Mouse (Mus musculus): ENCODE data around the gene Eid1. TPM values are rescaled to one million over a fixed set of nuclear protein-coding genes. Genes with fewer than 3 reads are reported as not detected.
A peak's percentile ranks its signal among the peaks of the same experiment; 100 is the strongest.

Gene Eid1
- polyA plus RNA-seq (2014; fragmentation: Nextera tagmentation; extraction: Ambion mirVana) = 155 and 160 TPM in 2 replicates

- no peaks in the 10 kb centered on the region for H3K36me3 ChIP-seq (ENCODE audit: control insufficient read depth, insufficient read depth, low read length)
- DNase-seq (ENCODE audit: low spot score) = peak; percentile 93
- WGBS = under 1% methylated on average over 70 of the region's 79 CpGs
Observed at GRCm38 (mm10) chr2:125672957-125673631, at the start of gene Eid1. Gene Eid1, plus strand, starts transcription at chr2:125673095.

DNA sequence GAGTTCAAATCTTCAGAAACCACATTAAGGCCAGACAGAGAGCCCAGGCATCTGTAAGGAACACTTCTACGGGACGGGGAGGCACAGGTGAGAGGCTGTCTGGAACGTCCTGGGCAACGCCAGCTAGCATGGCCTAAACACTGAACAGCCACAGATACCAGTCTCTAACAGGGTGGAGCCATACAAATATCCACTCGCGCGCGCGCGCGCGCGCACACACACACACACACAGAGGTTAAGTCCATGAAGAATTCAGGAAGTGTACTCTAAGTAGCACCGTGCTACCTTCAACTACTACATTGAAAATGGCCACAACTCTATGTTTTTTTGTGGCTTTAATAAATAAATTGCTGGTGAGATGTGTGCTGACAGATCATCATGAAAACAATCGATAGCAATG lies 49.7 kb upstream of the Eid1 start:
- Histone ChIP-seq H3K27ac (ENCODE audit: low read depth) (no peak overlapping the region), H3K4me2 (ENCODE audit: low read length) (peak overlapping the region; percentile 71), H3K4me3 (ENCODE audit: low read depth, low read length) (no peak overlapping the region)

More at GRCm38 (mm10) chr2:125672957-125673631, at the start of gene Eid1:
- H3K9me3 ChIP-seq (ENCODE audit: control insufficient read depth, low read length) = no peaks in the 10 kb centered on the region
- peak within 1 kb of the TSS; percentile 88 for H3K4me3 ChIP-seq (ENCODE audit: low read depth, low read length)
- H3K4me1 ChIP-seq (replicated peaks; ENCODE audit: control insufficient read depth, insufficient read depth, low read length) = peaks cover 8% of the 10 kb centered on the region
- ATAC-seq (replicated peaks; ENCODE audit: low FRiP score, low TSS enrichment, low read depth) = peak; percentile 91
- peak within 1 kb of the TSS; percentile 88 for H3K4me2 ChIP-seq (ENCODE audit: low read length)
- peak within 1 kb of the TSS; percentile 93 for H3K27ac ChIP-seq (ENCODE audit: low read depth)
- peak within 1 kb of the TSS; percentile 86 for H3K9ac ChIP-seq (ENCODE audit: low read length)
- no peaks in the 10 kb centered on the region for H3K27me3 ChIP-seq (replicated peaks; ENCODE audit: control insufficient read depth, insufficient read depth, low read length)

DNA sequence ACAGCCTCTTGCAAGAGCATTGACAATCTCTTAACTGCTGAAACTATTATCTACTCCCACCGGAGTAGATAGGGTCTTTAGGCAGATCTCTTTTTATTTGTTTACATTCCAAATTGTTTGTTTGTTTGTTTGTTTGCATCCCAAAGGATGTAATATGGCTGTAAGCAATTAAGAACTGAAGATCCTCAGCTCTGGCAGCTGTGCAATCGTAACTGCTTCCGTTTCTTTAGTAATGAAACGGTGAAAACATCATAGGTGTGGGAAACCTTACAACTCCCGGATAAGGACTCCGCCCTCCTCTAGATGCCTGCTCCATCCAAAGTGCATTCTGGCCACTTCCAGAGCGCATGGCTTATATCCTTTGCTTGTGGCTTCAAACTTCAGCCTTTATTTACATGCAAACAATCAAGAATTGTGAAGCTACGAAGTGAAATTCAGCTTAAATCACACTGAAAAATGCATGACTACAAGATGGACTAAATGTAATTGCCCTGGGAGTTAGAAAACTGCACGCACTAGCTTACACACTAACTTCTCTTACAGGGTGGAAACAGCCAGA lies 48.7 kb upstream of the Eid1 start:
- no peaks in the 10 kb centered on the region for H3K27me3 ChIP-seq (replicated peaks; ENCODE audit: control insufficient read depth, insufficient read depth, low read length)
- DNase-seq (ENCODE audit: low spot score) (no peak), ATAC-seq (replicated peaks; ENCODE audit: low FRiP score, low TSS enrichment, low read depth) (no peak; the same call in 1 of the 2 replicates)
- peak overlapping the region; percentile 27; the same call in 1 of the 2 replicates for H3K27ac ChIP-seq (ENCODE audit: low read depth)
- peak overlapping the region; percentile 78 for H3K9ac ChIP-seq (ENCODE audit: low read length)
- no peaks in the 10 kb centered on the region for H3K9me3 ChIP-seq (ENCODE audit: control insufficient read depth, low read length)
- peak overlapping the region; percentile 71 for H3K4me2 ChIP-seq (ENCODE audit: low read length)
- peak overlapping the region; percentile 92 for H3K4me3 ChIP-seq (ENCODE audit: low read depth, low read length)
- H3K4me1 ChIP-seq (replicated peaks; ENCODE audit: control insufficient read depth, insufficient read depth, low read length) = peaks cover 10% of the 10 kb centered on the region; the same call in 1 of the 2 replicates
- 8% methylated on average over 9 of the region's 9 CpGs for WGBS
- H3K36me3 ChIP-seq (ENCODE audit: control insufficient read depth, insufficient read depth, low read length) = peaks cover 12% of the 10 kb centered on the region

More for the DNA sequence above, 49.7 kb upstream of the Eid1 start:
- DNase-seq (ENCODE audit: low spot score) = no peak
- peaks cover 19% of the 10 kb centered on the region for H3K36me3 ChIP-seq (ENCODE audit: control insufficient read depth, insufficient read depth, low read length)
- no peak for ATAC-seq (replicated peaks; ENCODE audit: low FRiP score, low TSS enrichment, low read depth)
- no peaks in the 10 kb centered on the region for H3K27me3 ChIP-seq (replicated peaks; ENCODE audit: control insufficient read depth, insufficient read depth, low read length)
- peaks cover 10% of the 10 kb centered on the region; the same call in 1 of the 2 replicates for H3K4me1 ChIP-seq (replicated peaks; ENCODE audit: control insufficient read depth, insufficient read depth, low read length)
- no peaks in the 10 kb centered on the region for H3K9me3 ChIP-seq (ENCODE audit: control insufficient read depth, low read length)
- 93% methylated on average over 15 of the region's 15 CpGs for WGBS
- H3K9ac ChIP-seq (ENCODE audit: low read length) = no peak overlapping the region

DNA sequence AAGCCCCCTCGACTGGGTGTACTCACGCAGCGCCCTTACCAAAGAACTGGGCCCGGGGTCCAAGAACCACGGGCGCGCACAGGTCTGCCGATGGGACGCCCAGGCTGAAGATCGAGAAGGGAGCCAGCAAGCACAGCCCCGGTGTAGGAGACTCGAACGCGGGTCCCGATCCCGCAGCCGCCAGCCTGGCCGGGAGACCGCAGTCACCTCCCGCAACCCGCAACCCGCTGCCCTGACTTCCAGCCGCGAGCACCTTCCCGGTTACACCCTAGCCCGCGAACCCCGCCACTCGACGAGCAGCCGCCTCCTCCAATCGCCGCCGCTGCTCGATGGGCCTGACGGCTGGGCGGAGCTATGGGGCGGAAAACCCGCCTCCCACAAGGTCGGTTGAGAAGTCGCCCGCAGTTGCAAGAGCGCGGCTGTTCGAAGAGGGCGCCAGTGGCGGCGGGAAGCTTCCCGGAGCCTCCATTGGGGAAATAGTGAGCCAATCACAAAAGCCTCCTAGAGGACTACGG lies 48.0 kb upstream of the Eid1 start, which contains the start of gene Cep152:
Cep152 (minus strand) TSS at position 277 of the 515 bp plus-strand sequence.
- peaks cover 5% of the 10 kb centered on the region for H3K36me3 ChIP-seq (ENCODE audit: control insufficient read depth, insufficient read depth, low read length)
- H3K9ac ChIP-seq (ENCODE audit: low read length) = peak within 1 kb of the TSS; percentile 78
- peak within 1 kb of the TSS; percentile 27; the same call in 1 of the 2 replicates for H3K27ac ChIP-seq (ENCODE audit: low read depth)
- ATAC-seq (replicated peaks; ENCODE audit: low FRiP score, low TSS enrichment, low read depth) (peak; percentile 99), DNase-seq (ENCODE audit: low spot score) (peak; percentile 97)
- peak within 1 kb of the TSS; percentile 92 for H3K4me3 ChIP-seq (ENCODE audit: low read depth, low read length)
- WGBS = under 1% methylated on average over 50 of the region's 50 CpGs
- H3K4me2 ChIP-seq (ENCODE audit: low read length) = peak within 1 kb of the TSS; percentile 71
- peaks cover 10% of the 10 kb centered on the region; the same call in 1 of the 2 replicates for H3K4me1 ChIP-seq (replicated peaks; ENCODE audit: control insufficient read depth, insufficient read depth, low read length)
- no peaks in the 10 kb centered on the region for H3K27me3 ChIP-seq (replicated peaks; ENCODE audit: control insufficient read depth, insufficient read depth, low read length)
- no peaks in the 10 kb centered on the region for H3K9me3 ChIP-seq (ENCODE audit: control insufficient read depth, low read length)

- H3K27ac ChIP-seq (ENCODE audit: low read depth) = no peak overlapping the region
- DNase-seq (ENCODE audit: low spot score) (no peak), ATAC-seq (replicated peaks; ENCODE audit: low FRiP score, low TSS enrichment, low read depth) (no peak)
- H3K27me3 ChIP-seq (replicated peaks; ENCODE audit: control insufficient read depth, insufficient read depth, low read length) = no peaks in the 10 kb centered on the region
- 87% methylated on average over 4 of the region's 4 CpGs for WGBS
- H3K4me3 ChIP-seq (ENCODE audit: low read depth, low read length) = no peak overlapping the region
- no peaks in the 10 kb centered on the region for H3K9me3 ChIP-seq (ENCODE audit: control insufficient read depth, low read length)
- no peaks in the 10 kb centered on the region for H3K36me3 ChIP-seq (ENCODE audit: control insufficient read depth, insufficient read depth, low read length)
- H3K4me1 ChIP-seq (replicated peaks; ENCODE audit: control insufficient read depth, insufficient read depth, low read length) = peaks cover 10% of the 10 kb centered on the region; the same call in 1 of the 2 replicates
- no peak overlapping the region for H3K9ac ChIP-seq (ENCODE audit: low read length)
- H3K4me2 ChIP-seq (ENCODE audit: low read length) = no peak overlapping the region
Observed at GRCm38 (mm10) chr2:125626536-125626935, 46.4 kb upstream of the Eid1 start.

GRCm38 (mm10) chr2:125628487-125628886 lies 44.4 kb upstream of the Eid1 start:
- DNase-seq (ENCODE audit: low spot score) = no peak
- no peak for ATAC-seq (replicated peaks; ENCODE audit: low FRiP score, low TSS enrichment, low read depth)
- WGBS = 79% methylated on average over 6 of the region's 6 CpGs

DNA sequence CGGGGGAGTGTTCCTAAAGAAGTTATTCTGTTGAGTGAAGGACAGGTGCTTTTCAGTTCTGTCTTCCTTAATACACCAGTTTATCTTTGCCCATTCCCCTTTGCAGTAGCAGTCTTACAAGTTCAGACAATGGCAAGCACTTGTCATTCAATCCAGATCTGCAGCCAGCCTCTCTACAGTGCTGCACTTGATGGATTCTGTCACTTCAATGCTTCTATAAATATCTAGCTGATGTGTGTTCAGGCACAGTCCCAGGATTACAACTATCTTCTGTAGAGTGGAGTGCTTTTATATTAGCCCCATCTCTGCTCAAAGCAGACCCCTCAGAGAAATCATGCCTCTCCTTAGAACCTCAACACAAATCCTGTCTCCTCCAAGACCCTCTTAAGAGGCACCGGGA lies 42.9 kb upstream of the Eid1 start:
- WGBS = 93% methylated on average over 2 of the region's 2 CpGs

More at GRCm38 (mm10) chr2:125628487-125628886, 44.4 kb upstream of the Eid1 start:
- no peaks in the 10 kb centered on the region for H3K36me3 ChIP-seq (ENCODE audit: control insufficient read depth, insufficient read depth, low read length)
- H3K27ac ChIP-seq (ENCODE audit: low read depth) = no peak overlapping the region
- no peaks in the 10 kb centered on the region for H3K9me3 ChIP-seq (ENCODE audit: control insufficient read depth, low read length)
- H3K4me2 ChIP-seq (ENCODE audit: low read length) = no peak overlapping the region
- H3K4me3 ChIP-seq (ENCODE audit: low read depth, low read length) = no peak overlapping the region
- no peak overlapping the region for H3K9ac ChIP-seq (ENCODE audit: low read length)
- H3K27me3 ChIP-seq (replicated peaks; ENCODE audit: control insufficient read depth, insufficient read depth, low read length) = no peaks in the 10 kb centered on the region
- H3K4me1 ChIP-seq (replicated peaks; ENCODE audit: control insufficient read depth, insufficient read depth, low read length) = peaks cover 5% of the 10 kb centered on the region; the same call in 1 of the 2 replicates

DNA sequence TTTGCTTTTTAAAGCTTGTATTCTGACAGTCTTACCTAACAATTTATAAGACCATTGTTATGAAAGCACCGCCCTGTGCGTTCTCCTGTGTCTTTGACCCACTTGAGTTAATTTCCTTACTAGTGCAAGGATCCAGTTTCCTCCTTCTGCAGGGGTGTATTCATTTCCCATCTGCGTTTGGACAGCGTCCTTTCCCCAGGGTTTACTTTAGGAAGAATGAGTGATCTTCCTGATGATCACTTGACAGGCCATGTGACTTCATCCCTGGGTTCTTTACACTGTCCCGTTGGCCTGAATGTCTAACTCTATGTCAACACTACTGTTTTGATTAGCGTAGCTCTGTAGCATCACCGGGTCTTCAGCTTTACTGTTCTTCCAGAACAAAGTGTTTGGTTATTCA lies 35.6 kb upstream of the Eid1 start:
- no peak overlapping the region for H3K4me2 ChIP-seq (ENCODE audit: low read length)
- H3K27ac ChIP-seq (ENCODE audit: low read depth) = no peak overlapping the region
- H3K9me3 ChIP-seq (ENCODE audit: control insufficient read depth, low read length) = no peaks in the 10 kb centered on the region
- no peak overlapping the region for H3K9ac ChIP-seq (ENCODE audit: low read length)
- 64% methylated on average over 7 of the region's 7 CpGs for WGBS
- H3K36me3 ChIP-seq (ENCODE audit: control insufficient read depth, insufficient read depth, low read length) = no peaks in the 10 kb centered on the region
- no peak for ATAC-seq (replicated peaks; ENCODE audit: low FRiP score, low TSS enrichment, low read depth)
- no peak overlapping the region for H3K4me3 ChIP-seq (ENCODE audit: low read depth, low read length)
- H3K4me1 ChIP-seq (replicated peaks; ENCODE audit: control insufficient read depth, insufficient read depth, low read length) = no peaks in the 10 kb centered on the region
- DNase-seq (ENCODE audit: low spot score) = no peak
- no peaks in the 10 kb centered on the region for H3K27me3 ChIP-seq (replicated peaks; ENCODE audit: control insufficient read depth, insufficient read depth, low read length)

More for the DNA sequence above, 42.9 kb upstream of the Eid1 start:
- DNase-seq (ENCODE audit: low spot score) (no peak), ATAC-seq (replicated peaks; ENCODE audit: low FRiP score, low TSS enrichment, low read depth) (no peak)
- H3K9me3 ChIP-seq (ENCODE audit: control insufficient read depth, low read length) = no peaks in the 10 kb centered on the region
- H3K9ac ChIP-seq (ENCODE audit: low read length) = no peak overlapping the region
- no peak overlapping the region for H3K4me2 ChIP-seq (ENCODE audit: low read length)
- H3K36me3 ChIP-seq (ENCODE audit: control insufficient read depth, insufficient read depth, low read length) = no peaks in the 10 kb centered on the region
- H3K27me3 ChIP-seq (replicated peaks; ENCODE audit: control insufficient read depth, insufficient read depth, low read length) = no peaks in the 10 kb centered on the region
- no peak overlapping the region for H3K27ac ChIP-seq (ENCODE audit: low read depth)
- no peaks in the 10 kb centered on the region for H3K4me1 ChIP-seq (replicated peaks; ENCODE audit: control insufficient read depth, insufficient read depth, low read length)
- H3K4me3 ChIP-seq (ENCODE audit: low read depth, low read length) = no peak overlapping the region
